Mouse (Mus musculus): ENCODE measurements around the gene Rapgefl1.
"Not testable (repeated sequence)": the region's sequence is repeated elsewhere in the genome, so short reads cannot be mapped to it uniquely, and the experiment has no call there.

Gene Rapgefl1

DNA sequence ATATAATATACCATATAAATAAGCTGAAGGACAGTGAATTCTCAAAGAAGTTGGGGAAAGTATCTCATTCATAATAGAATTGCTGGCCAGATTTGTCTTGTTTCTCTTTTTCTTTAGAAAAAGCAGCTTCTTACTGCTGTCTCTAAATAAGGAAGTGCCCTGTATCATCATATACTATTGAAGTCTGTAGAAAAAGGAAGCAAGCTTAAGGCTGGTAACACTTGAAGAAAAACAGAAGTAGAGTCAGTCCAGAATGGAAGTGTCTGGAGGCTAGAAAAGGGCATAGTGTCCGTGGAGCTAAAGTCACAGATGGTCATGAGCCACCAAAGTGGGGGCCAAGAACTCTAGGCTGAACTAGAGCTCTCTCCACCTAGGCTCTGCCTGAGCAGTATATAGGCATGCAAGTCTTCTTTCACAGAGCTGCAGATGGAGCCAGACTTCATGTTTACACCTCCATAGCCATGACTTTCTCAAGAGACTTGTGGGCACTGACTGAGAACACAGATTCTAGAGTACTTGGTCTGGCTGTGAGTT is 19.8 kb upstream of the Rapgefl1 start:
- no peak for DNase-seq

DNA sequence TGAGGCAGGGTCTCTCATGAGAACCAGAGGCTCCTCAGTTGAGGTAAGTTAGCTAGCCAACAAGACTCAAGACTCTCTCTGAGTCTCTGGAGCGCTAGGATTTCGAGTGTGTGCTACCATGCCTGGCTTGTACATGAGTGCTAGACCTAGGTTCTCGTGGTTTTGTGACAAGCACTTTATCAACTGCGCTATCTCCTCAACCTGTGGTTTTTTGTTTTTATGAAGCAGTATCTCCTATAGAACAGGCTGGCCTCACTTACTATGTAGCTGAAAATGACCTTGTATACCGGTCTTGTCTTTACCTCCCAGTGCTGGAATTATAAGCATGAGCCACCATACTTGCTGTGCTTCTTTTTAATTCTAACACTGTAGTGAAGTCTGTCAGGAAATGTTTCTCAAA is 15.6 kb upstream of the Rapgefl1 start:
- no peak for DNase-seq

DNA sequence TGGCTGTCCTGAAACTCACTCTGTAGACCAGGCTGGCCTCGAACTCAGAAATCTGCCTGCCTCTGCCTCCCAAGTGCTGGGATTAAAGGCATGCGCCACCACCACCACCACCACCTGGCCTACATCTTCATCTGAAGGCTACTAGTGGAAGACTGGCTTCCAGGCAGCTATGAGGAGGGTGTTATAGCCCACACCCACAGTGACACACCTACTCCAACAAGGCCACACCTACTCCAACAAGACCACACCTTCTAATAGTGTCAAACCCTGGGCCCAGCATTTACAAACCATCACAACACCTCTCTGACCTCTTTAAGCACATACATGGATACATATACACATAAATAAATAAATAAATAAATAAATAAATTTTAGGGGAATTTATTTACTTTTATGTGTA is 10.5 kb upstream of the Rapgefl1 start:
- DNase-seq, result not testable (repeated sequence)

DNA sequence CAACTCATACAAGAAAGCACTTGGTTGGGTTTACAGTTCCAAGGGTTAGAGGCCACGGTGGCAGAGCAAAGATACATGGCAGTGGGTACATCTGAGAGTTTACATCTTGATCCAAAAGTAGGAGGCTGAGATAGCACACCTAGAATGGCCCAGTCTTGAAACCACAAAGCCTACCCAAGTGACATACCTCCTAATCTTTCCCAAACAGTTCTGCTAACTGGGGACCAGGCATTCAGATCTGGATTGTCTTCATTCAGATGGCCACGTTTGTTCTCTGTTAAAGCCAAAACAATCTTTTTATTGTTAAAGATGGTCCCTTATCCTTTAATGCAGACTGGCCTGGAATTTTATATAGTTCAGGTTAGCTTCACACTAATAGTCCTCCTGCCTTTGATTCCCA is 8.7 kb upstream of the Rapgefl1 start:
- DNase-seq, result no peak

DNA sequence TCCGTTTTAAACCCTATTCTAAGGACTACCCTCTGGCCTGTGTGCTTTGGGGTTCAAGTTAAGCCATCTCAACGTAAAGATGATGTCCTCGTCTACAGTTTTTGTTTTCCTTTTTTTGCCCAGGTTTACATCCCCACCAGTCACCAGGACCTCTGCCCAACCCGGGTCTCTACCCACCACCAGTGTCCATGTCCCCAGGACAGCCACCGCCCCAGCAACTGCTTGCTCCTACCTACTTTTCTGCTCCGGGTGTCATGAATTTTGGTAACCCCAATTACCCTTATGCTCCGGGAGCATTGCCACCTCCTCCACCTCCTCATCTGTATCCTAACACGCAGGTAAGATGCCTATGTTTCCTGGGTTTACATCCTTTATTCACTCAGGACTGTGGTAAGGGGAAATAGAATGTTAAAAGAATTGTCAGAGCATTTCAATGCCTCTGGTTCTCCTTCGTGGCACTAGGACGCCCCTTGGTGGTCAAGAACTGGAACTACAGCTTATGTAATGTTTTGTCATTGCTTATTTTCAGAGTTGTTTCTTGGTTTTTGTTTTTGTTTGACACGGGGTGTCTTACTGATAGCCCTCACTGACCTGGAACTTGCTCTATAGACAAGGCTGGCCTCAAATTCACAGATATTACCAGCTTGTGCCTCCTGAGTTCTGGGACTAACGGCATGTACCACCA is 7.4 kb upstream of the Rapgefl1 start:
- no peak for DNase-seq

DNA sequence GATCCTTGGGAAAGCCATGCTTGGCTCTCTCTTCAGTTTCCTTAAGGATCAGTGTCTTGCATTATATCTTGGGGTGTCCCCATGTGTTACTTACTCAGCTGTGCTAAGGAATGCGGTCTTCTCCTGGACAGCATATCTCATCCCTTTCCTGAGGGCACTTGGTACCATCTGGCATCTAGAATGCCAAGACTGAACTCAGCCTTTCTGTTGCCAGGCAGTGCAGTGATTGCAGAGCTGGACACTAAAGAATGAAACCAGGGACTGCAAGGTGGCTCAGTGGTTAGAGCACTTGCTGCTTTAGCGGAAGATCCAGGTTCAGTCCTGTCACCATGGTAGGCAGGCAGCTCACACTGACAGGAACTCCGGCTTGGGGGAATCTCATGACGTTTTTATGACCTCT is 6.7 kb upstream of the Rapgefl1 start:
- DNase-seq, result no peak

DNA sequence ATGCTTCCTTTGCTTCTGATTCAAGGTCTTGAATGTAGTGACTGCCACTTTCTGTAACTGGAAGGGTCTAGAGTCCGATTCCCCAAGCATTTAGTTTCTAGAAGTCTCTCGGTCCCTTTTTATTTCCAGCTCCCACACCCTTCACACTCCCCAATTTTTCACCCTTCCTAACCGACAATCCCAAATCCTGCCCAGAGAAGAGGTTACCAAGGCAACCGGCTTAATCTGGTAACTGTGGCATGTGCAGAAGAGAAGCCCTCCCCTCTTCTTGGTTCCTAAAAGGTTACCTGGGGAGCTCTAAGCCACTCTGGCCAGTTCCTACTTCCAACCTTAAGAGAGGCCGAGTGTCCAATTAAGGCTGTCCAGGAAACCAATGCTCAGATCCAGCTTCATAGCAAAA is 1.3 kb upstream of the Rapgefl1 start:
- no peak for DNase-seq

DNA sequence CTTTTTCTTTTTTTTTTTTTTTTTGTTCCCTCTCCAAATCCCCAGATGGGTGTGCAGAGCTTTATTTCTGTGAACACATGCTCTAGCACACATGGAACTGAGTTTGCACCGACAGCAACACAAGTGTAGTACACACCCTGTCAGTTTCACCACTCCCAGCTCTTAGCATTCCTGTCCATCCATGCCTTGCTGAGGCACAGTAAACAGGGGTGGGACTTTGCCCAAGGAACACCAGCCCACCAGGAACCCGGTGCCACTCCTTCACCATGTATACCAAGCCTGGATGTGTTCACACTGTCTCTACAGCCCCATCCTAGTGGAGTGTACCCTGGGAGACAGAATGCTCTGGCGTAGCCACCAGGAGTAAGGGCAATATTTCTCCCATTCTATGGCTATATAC is 860 bp upstream of the Rapgefl1 start:
- DNase-seq, result no peak

DNA sequence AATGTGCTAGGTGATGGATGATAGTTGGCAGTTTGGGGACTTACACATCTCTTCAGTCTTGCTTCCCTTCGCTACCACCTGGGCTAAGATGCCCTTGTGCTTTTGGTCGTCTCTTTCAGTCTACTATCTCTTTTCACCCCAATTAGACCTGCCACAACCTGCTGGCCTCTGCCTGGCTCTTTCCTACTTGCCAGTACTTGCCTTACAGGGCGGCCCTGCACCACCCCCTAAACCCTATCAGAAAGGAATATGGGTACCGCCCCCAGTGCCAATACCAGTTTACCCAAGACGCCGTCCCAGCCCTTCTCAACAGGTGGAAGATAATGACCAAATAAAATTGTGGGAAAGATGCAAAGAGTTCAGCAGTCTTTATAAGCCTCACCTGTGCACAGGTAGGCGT is 457 bp upstream of the Rapgefl1 start:
- DNase-seq, result no peak

DNA sequence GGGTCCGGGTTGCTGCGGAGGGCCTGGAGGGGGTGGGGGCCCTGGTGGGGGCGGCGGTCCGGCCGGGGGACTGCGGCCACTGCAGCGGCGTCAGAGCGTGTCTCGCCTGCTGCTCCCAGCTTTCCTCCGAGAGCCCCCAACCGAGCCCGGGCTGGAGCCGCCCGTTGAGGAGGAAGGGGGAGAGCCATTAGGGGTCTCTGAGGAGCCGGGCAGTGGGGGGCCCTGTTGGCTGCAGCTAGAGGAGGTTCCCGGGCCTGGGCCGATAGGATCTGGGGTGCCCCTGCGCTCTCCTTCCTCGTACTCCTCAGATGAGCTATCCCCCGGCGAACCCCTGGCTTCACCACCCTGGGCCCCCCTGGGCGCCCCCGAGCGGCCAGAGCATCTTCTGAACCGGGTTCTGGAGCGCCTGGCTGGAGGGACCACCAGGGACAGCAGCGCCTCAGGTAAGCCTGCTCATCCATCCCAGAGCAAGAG is 683 bp downstream of the Rapgefl1 start:
- peak; percentile 63 for DNase-seq

DNA sequence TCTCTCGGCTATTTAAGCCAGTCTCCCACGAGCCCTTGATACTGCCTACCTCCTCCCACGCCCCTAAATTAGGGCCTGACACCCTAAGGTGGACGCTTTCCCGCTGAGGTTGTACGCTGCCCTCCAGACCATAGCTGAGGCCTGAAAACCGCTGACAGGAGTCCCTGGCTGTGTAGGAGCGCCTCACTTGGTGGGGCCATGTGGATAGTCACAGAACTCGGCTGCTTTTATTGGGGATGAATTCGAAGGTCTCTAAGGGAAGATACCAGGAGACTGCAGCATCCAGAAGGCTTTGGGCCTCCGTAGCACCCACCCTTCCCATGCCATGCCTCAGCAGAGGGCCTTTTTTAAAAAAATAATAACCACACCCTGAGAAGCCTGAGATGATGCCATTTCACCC is 1.3 kb downstream of the Rapgefl1 start:
- DNase-seq, result peak; percentile 38

DNA sequence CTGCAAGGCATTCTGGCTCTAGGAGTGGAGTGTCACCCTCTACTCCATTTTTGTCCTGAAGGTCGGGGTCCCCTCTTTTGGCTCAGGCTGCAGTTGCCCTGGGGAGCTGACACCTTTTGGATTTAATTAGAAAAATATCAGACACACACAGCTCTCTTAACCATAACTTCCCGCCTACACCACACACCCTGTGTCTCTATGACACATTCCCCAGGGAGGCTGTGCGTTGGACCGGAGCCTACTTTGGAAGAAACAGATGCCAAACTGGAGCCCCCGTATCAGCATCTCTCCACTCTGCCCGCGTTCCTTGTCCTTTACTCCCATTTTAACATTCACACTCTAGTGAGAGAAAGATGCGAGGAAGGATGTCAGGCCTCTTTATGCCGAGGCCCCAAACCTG is 1.9 kb downstream of the Rapgefl1 start:
- peak; percentile 44 for DNase-seq

DNA sequence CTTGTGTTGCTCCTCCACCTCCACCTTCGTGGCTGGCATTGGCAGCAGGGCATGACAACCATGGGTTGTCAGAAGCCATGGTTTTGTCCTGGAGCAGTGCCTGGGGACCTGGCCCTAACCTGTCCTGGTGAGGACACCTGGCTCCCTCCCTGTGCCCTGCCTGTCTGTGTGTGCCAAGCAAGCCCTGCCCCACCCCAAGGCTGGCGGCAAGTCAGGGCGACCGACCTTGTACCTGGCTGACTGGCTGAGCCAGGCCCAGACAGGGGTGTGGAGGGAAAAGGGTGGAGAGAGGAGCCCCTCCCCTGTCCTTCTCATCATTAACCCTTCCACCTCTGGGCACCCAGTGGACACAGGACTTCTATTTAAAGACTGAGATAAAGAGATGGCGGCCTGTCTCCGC is 2.8 kb downstream of the Rapgefl1 start:
- peak; percentile 69 for DNase-seq

DNA sequence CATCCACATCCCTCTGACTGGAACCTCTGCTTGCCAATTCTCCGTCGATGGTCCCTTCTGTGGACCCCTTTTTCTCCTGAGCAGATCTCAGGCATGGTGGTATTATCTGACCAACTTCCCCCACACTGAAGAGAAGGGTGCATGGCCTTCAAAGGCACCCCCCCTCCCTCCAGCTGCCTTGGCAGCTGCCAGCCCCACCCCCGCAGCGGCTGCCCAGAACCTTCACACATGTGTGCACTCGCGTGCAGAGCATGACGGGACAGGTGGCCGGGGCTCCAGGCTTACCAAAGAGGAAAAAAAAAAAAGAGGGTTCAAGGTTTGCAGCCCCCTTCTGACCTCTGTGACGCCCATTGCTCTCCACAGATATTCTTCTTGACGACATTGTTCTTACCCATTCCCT is 3.3 kb downstream of the Rapgefl1 start:
- DNase-seq, result no peak

DNA sequence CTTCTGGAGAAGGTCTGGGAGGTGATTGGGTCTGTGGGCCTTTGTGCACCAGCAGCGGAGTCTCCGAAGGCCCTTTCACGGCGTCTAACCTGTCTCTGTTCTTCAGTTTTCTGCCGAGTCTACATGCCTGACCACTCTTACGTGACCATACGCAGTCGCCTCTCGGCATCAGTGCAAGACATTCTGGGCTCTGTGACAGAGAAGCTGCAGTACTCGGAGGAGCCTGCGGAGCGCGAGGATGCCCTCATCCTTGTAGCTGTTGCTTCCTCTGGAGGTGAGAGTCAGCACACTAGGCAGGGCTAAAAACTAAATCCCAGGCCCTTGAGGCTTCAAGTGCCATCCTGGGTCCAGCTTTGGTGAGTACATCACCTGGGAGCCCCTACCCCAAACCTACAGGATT is 9.4 kb downstream of the Rapgefl1 start:
- no peak for DNase-seq

DNA sequence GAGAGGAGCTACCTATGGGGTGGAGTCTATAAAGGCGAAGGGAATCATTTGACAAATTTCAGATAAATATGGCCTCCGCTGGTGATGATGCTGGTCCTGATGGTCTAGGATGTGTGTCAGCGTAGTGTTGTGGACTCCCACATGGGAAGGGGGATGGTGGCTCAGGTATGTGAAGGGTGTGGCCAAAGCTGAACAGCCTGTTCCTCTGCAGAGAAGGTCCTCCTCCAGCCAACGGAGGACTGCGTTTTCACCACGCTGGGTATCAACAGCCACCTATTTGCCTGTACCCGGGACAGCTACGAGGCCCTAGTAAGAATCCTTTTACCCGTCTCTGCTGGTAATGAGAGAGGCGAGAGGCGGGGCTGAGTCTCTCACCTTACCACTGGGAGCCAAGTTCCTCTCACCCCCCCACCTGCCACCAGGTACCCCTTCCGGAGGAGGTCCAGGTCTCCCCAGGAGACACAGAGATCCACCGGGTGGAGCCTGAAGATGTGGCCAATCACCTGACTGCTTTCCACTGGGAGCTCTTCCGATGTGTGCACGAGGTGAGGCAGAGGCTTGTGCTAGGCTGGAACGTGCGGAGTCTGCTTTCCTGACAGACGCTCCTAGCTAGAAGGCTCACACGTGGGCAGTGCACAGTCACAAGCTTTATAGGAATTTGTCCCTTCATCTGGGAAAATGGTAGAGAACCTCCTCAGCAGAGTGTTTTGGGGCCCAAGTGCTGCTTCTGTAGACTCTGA is 10.4 kb downstream of the Rapgefl1 start:
- no peak for DNase-seq

DNA sequence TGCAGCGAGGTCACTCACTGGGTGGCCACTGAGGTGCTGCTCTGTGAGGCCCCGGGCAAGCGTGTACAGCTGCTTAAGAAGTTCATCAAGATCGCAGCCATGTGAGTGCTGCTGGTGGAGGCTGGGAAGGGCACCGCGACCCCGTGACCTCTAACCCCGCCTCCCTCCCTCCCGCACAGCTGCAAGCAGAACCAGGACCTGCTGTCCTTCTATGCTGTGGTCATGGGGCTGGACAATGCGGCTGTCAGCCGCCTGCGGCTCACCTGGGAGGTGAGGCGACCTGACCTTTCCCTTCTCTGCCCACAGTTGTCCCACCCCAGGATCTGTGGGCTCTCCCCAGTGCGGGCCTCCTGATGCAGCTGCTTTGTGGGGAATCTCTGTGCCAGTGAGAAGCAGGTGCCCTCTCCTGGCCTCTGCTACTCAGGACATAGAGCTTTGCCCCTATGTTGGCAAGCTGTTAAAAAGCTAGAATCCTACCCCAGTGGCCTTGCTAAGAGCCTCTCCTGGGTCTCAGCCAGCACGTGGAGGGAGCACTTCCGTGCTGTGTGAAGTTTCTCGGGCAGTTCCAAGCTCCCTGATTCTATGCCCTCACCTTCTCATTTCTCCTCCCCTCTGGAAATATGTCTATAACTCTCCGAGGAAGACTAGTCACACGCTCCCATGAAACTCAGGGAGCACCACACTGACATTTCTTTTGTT is 12.8 kb downstream of the Rapgefl1 start:
- DNase-seq, result no peak

DNA sequence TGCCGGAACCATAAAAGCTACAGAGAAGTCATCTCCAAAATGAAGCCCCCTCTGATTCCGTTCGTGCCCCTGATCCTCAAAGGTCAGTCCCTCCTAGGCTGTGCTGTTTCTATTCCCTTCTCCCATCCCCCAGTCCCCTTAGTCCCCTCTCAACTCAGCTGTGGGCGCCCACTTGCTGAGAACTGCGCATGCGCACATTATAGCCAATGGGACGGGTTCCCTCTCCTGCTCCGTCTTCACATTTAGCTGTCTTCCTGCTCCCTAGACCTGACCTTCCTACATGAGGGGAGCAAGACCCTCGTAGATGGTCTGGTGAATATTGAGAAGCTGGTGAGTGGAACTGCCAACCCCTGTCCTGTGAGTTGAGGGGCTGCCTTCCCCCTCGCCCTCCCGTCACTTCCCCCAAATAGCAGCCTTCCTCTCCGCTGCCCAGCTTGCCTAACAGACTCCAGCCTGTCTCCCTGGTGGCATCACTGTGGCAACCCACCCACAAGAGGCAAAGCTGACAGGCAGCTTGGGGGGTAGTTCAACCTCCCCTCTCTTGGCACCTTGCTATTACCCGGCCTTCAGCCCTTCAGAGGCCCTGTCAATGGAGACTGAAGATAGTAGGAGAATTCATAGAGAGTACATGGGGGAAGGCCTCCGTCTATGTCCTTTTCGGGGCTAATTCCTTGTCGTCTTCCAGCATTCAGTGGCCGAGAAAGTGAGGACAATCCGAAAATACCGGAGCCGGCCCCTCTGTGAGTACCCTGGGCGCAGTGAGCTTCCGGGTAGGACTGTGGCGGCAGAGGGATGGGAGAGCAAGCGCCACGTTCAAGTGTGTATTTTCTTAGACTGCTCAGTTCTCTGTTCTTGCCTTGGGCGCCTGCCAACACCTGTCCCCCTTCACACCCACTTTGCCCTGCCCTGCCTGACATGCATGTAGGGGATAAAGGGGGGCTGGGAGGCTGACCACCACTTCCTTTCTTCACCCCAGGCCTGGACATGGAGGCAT is 13.8 kb downstream of the Rapgefl1 start:
- DNase-seq, result no peak

DNA sequence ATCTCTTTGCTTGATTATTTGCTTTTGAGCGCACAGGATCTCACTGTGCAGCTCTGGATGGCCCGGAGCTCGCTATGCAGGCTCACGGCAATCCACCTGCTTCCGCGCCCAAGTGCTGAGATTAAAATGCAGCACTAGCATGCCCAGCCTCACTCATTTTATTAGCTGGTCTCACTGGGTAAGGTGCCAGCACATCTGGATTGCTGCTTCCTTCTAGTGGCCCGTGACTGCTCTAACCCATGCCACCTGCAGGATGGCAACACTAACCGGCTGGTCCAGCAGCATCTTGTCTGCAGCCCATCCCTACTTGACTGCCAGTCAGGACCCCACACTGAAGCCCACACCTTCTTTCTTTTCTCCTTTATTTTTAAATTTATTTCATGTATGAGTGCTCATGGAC is 17.5 kb downstream of the Rapgefl1 start:
- DNase-seq, result no peak

DNA sequence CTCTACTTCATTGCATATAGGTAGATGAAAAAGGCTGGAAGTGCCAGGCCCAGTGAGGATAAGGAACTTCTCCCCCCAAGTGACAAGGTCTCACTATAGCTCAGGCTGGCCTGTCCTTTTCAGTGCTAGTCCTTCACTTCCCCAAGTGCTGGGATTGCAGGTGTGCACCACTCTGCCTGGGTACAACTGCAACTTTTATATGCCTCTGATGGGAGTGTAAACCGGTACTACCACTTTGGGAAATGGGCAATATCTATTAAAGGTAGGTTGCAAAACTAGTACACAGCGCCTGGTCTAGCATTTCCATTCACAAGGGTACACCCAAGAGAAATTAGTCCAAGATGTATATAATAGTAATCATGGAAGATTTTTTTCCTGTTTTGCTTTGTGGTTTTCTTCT is 18.1 kb downstream of the Rapgefl1 start:
- no peak for DNase-seq

DNA sequence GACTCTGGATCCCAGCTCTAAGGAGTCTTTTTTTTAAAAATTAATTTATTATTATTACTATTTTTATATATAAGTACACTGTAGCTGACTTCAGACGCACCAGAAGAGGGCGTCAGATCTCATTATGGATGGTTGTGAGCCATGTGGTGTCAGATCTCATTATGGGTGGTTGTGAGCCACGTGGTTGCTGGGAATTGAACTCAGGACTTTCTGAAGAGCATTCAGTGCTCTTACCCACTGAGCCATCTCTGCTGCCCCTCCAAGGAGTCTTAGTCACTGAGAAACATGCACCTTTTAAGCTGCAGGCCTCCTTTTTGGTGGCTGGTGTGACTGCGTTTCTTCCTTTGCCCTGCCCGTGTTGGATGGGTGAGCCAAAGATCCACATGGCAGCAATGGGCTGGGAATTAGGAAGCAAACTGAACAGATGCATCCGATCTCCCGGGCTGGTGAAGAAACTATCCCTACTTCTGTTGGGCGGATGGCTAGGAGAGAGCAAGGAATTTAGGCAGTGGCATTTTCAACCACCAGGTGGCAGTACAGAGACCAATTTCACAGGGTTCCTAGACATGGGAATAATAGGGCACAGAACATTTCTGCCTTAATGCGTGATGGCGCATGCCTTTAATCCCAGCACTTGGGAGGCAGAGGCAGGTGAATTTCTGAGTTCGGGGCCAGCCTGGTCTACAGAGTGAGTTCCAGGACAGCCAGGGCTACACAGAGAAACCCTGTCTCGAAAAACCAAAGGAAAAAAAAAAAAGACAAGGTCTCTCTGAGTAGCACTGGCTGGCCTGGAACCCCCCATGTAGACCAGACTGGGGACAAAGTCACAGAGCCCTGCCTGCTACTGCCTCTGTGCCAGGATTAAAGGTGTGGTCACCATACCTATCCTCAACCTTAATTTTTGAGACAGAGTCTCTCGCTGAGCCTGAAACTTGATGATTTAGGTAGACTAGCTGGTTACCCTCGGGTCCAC is 22.5 kb downstream of the Rapgefl1 start:
- peak; percentile 81 for DNase-seq
